Mouse (Mus musculus) ES-Bruce4 (cell line): ENCODE measurements around the gene Podnl1. TPM values are rescaled to one million over a fixed set of nuclear protein-coding genes. Genes with fewer than 3 reads are reported as not detected.

Source experiments
- H3K27ac ChIP-seq: 2 replicates; pipeline ENCODE4 v1.5.1; 2012; ENCODE audit warnings: low read length, inconsistent platforms; ENCODE audit not compliant: insufficient read depth
- H3K27me3 ChIP-seq: 2 replicates; pipeline ENCODE4 v1.6.1; 2012; ENCODE audit warnings: mild to moderate bottlenecking, low read length, inconsistent platforms; ENCODE audit not compliant: control insufficient read depth, poor library complexity, insufficient read depth, severe bottlenecking
- H3K36me3 ChIP-seq: 2 replicates; pipeline ENCODE4 v1.6.1; 2012; ENCODE audit warnings: inconsistent platforms, mild to moderate bottlenecking, low read length, moderate library complexity; ENCODE audit not compliant: control insufficient read depth, poor library complexity, insufficient read depth, severe bottlenecking
- H3K4me1 ChIP-seq: one replicate; pipeline ENCODE4 v1.8.1; 2011; ENCODE audit warnings: low read length; ENCODE audit not compliant: control insufficient read depth, insufficient read depth
- H3K4me3 ChIP-seq: 2 replicates; pipeline ENCODE4 v1.5.1; 2011; ENCODE audit warnings: low read depth, mild to moderate bottlenecking, low read length
- H3K9ac ChIP-seq: 2 replicates; pipeline ENCODE4 v1.6.1; 2012; ENCODE audit warnings: low read depth, mild to moderate bottlenecking, inconsistent platforms; ENCODE audit not compliant: poor library complexity, severe bottlenecking
- H3K9me3 ChIP-seq: replicated peaks from 2 replicates; pipeline ENCODE4 v1.6.1; 2012; ENCODE audit warnings: mild to moderate bottlenecking, low read length, inconsistent platforms; ENCODE audit not compliant: control insufficient read depth, poor library complexity, insufficient read depth, severe bottlenecking
- CTCF ChIP-seq: IDR thresholded peaks from one replicate; pipeline ENCODE4 v1.8.1; 2011; ENCODE audit warnings: low read depth, low read length
- EP300 ChIP-seq: IDR thresholded peaks from 2 replicates; pipeline ENCODE4 v1.6.1; 2011; ENCODE audit warnings: low read depth, low read length; ENCODE audit not compliant: insufficient read depth
- POLR2A ChIP-seq: IDR thresholded peaks from one replicate; pipeline ENCODE4 v1.8.1; 2011; ENCODE audit warnings: low read length; ENCODE audit not compliant: insufficient read depth
- polyA plus RNA-seq: library from polyadenylated mRNA; stranded (reverse); fragments of >200 nt; gene quantifications from 2 replicates; pipeline ENCODE4 v1.2.4, GENCODE M21; 2011; ENCODE audit warnings: low read depth; ENCODE audit not compliant: missing spikeins, insufficient read depth, insufficient read length

Gene Podnl1
- polyA plus RNA-seq, 1 experiment, result 0.33 TPM

GRCm38 (mm10) chr8:84147769-84148530 is 22.2 kb downstream of the Podnl1 start, which contains the start of the genes Cc2d1a and 4930432K21Rik:
Cc2d1a (minus strand) TSS chr8:84147936.
4930432K21Rik (plus strand) TSS chr8:84148025.
- Histone ChIP-seq H3K27ac (peak within 1 kb of the TSS; percentile 80), H3K9me3 (no peaks in the 10 kb centered on the region), H3K27me3 (no peaks in the 10 kb centered on the region), H3K36me3 (peaks cover 10% of the 10 kb centered on the region), H3K4me3 (peak within 1 kb of the TSS; percentile 77), H3K4me1 (peaks cover 7% of the 10 kb centered on the region), H3K9ac (peak within 1 kb of the TSS; percentile 70)
- TF ChIP-seq POLR2A, result peak; percentile 78
- TF ChIP-seq CTCF, result no peak
- TF ChIP-seq EP300, result peak; percentile 72

GRCm38 (mm10) chr8:84148531-84148850 is 22.7 kb downstream of the Podnl1 start:
- Histone ChIP-seq H3K27ac (no peak overlapping the region), H3K27me3 (no peaks in the 10 kb centered on the region), H3K9ac (peak overlapping the region; percentile 30), H3K9me3 (no peaks in the 10 kb centered on the region), H3K4me3 (peak overlapping the region; percentile 61), H3K4me1 (peaks cover 7% of the 10 kb centered on the region), H3K36me3 (peaks cover 4% of the 10 kb centered on the region)
- TF ChIP-seq EP300 (peak; percentile 79; the same call in 1 of the 2 replicates), POLR2A (no peak)

- TF ChIP-seq CTCF (no peak), EP300 (peak; percentile 66; the same call in 1 of the 2 replicates)
- peak overlapping the region; percentile 80 for H3K27ac ChIP-seq
These were observed 23.4 kb downstream of the Podnl1 start for GRCm38 (mm10) chr8:84149181-84149580.

GRCm38 (mm10) chr8:84157620-84158019 is 31.8 kb downstream of the Podnl1 start:
- H3K9ac ChIP-seq, result no peak overlapping the region
- no peak overlapping the region for H3K27ac ChIP-seq
- no peaks in the 10 kb centered on the region for H3K36me3 ChIP-seq
- H3K27me3 ChIP-seq, result no peaks in the 10 kb centered on the region
- no peak overlapping the region for H3K4me3 ChIP-seq
- H3K9me3 ChIP-seq, result no peaks in the 10 kb centered on the region
- TF ChIP-seq EP300, result no peak
- TF ChIP-seq CTCF, result no peak
- TF ChIP-seq POLR2A, result no peak
- no peaks in the 10 kb centered on the region for H3K4me1 ChIP-seq

More at GRCm38 (mm10) chr8:84149181-84149580, 23.4 kb downstream of the Podnl1 start:
- Histone ChIP-seq H3K36me3 (no peaks in the 10 kb centered on the region), H3K9me3 (no peaks in the 10 kb centered on the region), H3K9ac (0 out of 2 replicates have a peak overlapping the region, but pooled peaks have one; percentile 0), H3K27me3 (no peaks in the 10 kb centered on the region), H3K4me3 (peak overlapping the region; percentile 22; the same call in 1 of the 2 replicates), H3K4me1 (peaks cover 7% of the 10 kb centered on the region)

- Histone ChIP-seq H3K36me3 (peaks cover 9% of the 10 kb centered on the region), H3K9ac (no peak overlapping the region), H3K27me3 (no peaks in the 10 kb centered on the region), H3K9me3 (no peaks in the 10 kb centered on the region), H3K27ac (no peak overlapping the region), H3K4me3 (no peak overlapping the region), H3K4me1 (no peaks in the 10 kb centered on the region)
- TF ChIP-seq POLR2A, result no peak
- TF ChIP-seq CTCF, result no peak
- no peak for TF ChIP-seq EP300
These were observed 41.9 kb downstream of the Podnl1 start for GRCm38 (mm10) chr8:84167696-84168095.

- Histone ChIP-seq H3K4me1 (no peaks in the 10 kb centered on the region), H3K4me3 (no peak overlapping the region), H3K9ac (no peak overlapping the region), H3K36me3 (peaks cover 13% of the 10 kb centered on the region), H3K27ac (no peak overlapping the region), H3K27me3 (no peaks in the 10 kb centered on the region), H3K9me3 (no peaks in the 10 kb centered on the region)
- TF ChIP-seq CTCF (no peak), POLR2A (no peak), EP300 (no peak)
These were observed 44.3 kb downstream of the Podnl1 start for GRCm38 (mm10) chr8:84170096-84170495.
